Mouse (Mus musculus): ENCODE results near the gene Gm5901. TPM values are rescaled to one million over a fixed set of nuclear protein-coding genes. Genes with fewer than 3 reads are reported as not detected.
A peak's percentile ranks its signal among the peaks of the same experiment; 100 is the strongest.

Gm5901 gene
- total RNA-seq, 2 experiments from 2014 or later: not detected

DNA sequence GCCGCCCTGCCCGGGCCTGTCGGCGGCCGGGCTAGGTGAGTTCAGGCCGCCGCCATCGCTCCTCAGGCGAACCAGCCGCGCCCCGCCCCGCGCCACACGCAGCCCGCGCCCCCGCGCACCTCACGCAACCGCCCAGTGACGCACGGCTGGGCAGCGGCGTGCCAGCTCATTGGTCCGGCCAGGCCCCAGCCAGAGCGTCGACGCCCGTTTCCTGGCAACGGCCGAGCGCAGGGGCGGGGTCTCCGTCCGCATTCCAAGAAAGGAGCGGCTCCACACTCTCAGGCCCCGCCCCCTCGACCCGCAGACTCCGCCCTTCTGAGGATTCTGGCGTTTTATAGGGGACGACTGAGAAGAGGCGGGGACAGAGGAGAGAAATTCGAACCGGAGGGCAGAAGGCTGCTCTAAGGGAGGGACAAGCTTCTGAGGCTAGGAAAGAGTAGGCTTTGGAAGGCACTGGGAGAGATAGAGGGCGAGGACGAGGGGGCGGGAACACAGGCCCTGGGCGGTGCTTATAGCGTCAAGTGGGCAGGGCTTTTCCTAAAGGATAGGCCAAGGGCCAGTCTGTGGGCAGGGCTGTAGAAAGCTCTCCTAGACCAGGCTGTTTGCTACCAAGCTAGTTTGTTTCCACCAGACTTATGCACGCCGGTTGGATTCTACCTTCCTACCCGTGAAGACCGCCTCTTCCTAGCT lies 25.2 kb downstream of the Gm5901 start, which contains the start of gene Fam160a2:
Gene Fam160a2, minus strand, starts transcription at position 120 of the 690 bp plus-strand sequence.
- DNase-seq (ENCODE audit: low spot score in 2 of 2): peak; percentile 99
- intact Hi-C loops (cut with DNase I): loop anchor here (10.0 kb wide), 1 partner anchor 235 kb away; the partner anchor contains the start of gene Trim3

GRCm38 (mm10) chr7:105404268-105404667 lies 29.4 kb downstream of the Gm5901 start, which contains the start of gene Cnga4:
Gene Cnga4 (plus strand): TSS chr7:105404568.
- intact Hi-C loops (cut with DNase I): loop anchor here (10.0 kb wide), 1 partner anchor 231 kb away; the partner anchor contains the start of gene Trim3
- no peak for DNase-seq (ENCODE audit: low spot score in 2 of 2)

DNA sequence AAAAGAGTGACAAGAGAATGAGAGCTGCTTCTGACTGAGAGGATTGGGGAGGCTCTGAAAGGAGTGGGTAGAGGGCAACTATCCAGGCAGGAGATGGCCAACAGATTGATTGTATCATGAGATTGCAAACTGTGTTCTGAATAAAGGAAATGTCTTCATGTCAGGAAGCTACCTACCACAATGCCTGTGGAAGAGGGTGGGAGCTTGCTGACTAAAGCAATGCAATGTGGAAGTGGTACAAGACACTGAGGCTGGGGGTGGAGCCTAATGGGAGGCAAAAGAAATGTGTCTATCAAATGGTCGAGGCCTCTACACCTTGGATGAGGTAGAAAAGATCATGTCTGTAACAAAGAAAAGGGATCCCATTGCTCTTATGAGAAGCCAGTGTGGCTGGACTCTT lies 31.5 kb downstream of the Gm5901 start:
- no peak for DNase-seq (ENCODE audit: low spot score in 2 of 2)

DNA sequence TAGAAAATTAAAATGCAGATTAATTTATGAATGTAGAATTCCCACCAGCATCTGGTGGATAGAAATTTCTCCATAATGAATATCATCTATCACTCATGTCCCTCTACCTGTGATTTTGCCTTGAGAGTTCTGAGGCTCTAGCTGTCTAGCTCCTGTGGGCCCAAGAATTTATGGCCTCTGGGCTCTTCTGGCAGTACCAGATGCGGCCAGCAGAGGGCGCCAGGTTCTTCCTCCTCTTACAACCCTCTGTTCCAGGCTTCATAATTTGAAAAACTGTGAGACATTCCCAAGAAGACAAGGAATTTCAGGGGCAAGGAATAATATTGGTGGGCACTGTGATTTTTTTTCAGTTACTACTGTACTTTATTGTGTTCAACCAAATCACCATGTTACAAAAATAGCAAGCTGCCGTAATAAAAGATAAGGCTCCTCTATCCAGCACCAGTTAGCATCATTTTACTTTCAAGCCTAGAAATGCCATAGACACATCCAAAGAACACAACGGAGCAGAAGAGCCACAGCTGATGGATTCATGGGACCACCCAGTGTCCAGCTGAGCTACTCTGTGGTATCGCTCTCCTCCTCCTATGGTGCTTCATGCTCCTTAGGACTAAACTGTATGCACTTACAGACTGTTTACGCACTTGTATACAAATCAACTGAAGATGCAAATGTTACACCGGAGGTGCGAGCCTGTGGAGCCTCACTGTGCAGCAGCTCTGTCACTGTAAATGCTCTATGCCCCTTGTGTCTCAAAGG lies 37.2 kb downstream of the Gm5901 start:
- intact Hi-C loops (cut with DNase I): loop anchor here (2.0 to 5.0 kb wide), 2 partner anchors 63 to 105 kb away; no protein-coding TSS in a partner anchor
- peak; percentile 77 to 84 for DNase-seq (ENCODE audit: low spot score in 2 of 2)

More for the DNA sequence above, 31.5 kb downstream of the Gm5901 start:
- intact Hi-C loops (cut with DNase I): loop anchor here (10.0 kb wide), 1 partner anchor 228 kb away; the partner anchor contains the start of gene Trim3

GRCm38 (mm10) chr7:105414385-105414784 lies 39.5 kb downstream of the Gm5901 start:
- peak; percentile 55 to 60 for DNase-seq (ENCODE audit: low spot score in 2 of 2)
- intact Hi-C loops (cut with DNase I): loop anchor here (5.0 kb wide), 1 partner anchor 103 kb away; no protein-coding TSS in a partner anchor

DNA sequence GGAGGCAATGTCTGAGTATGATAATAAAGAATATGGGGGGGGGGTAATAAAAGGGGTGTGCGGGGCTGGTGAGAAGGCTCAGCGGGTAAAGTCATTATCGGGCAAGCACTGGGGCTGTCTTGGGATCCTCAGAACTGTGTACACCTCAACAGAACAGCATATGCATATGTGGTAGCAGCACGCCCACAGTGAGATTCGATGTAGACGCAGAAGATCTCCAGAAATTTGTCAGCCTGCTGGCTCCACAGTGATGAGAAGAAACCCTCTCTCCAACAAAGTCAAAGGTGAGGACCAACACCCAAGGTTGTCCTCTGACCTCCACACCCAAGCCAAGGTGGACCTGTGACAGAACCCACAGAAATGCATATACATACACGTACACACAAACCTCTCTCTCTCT lies 41.7 kb downstream of the Gm5901 start:
- intact Hi-C loops (cut with DNase I): no loop called here
- DNase-seq (ENCODE audit: low spot score in 2 of 2): peak in 1 of 2 experiments; percentile 19

DNA sequence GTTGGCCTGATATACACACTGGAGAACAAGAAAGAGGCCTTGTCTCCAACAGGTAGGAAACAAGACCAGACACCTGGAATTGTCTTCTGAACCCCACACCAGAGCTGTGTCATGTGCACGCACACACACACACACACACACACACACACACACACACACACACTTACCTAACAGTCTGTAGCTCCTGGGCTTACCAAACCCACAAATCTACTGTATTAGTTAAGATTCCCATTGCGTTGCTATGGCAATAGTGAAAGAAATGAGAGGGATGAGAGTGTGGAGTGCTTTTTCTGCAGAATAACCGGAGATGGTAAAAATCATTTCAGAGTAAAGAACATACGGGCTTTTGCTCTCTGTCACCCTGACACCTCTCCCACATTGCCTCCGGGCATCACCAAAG lies 43.3 kb downstream of the Gm5901 start:
- intact Hi-C loops (cut with DNase I): no loop called here
- DNase-seq (ENCODE audit: low spot score in 2 of 2): peak in 1 of 2 experiments; percentile 4

DNA sequence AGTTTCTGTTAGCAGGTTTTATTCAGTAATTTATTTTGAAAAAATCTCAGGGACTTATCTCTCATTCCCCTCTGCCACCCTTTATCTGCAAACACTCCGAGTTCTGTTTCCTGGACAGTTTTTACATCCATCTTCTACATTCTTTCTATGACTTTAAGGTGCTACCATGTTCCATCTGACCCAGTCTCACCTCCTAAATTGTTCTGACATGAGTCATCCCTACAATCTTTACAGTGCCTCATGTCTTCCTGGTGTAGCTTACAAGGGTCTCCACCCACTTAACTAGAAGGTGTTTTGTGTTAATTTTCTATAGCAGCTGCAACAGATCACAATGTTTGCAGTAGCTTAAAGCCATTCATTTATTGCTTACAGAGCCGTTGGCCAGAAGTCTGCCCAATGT lies 46.1 kb downstream of the Gm5901 start:
- no peak for DNase-seq (ENCODE audit: low spot score in 2 of 2)
- intact Hi-C loops (cut with DNase I): no loop called here

GRCm38 (mm10) chr7:105424368-105424767 lies 49.5 kb downstream of the Gm5901 start:
- intact Hi-C loops (cut with DNase I): no loop called here
- no peak for DNase-seq (ENCODE audit: low spot score in 2 of 2)

GRCm38 (mm10) chr7:105425424-105426043 lies 50.7 kb downstream of the Gm5901 start, which contains the start of gene Cckbr:
Gene Cckbr (plus strand): TSS chr7:105425731.
- peak; percentile 63 to 70 for DNase-seq (ENCODE audit: low spot score in 2 of 2)
- intact Hi-C loops (cut with DNase I): loop anchor here (5.0 kb wide), 1 partner anchor 42 kb away; no protein-coding TSS in a partner anchor

GRCm38 (mm10) chr7:105426051-105426450 lies 51.2 kb downstream of the Gm5901 start:
- DNase-seq (ENCODE audit: low spot score in 2 of 2): no peak
- intact Hi-C loops (cut with DNase I): loop anchor here (5.0 kb wide), 1 partner anchor 41 kb away; no protein-coding TSS in a partner anchor

Other genes starting within 250 kb of the Gm5901 start
- gene Olfr683, start 228.0 kb upstream of the Gm5901 start, total RNA-seq (2021): not detected
- gene Olfr684, start 211.4 kb upstream of the Gm5901 start, total RNA-seq (2021): not detected
- gene Olfr685, start 189.0 kb upstream of the Gm5901 start, total RNA-seq (2021): not detected
- gene Olfr686, start 167.6 kb upstream of the Gm5901 start, total RNA-seq (2021): not detected
- gene Olfr688, start 86.9 kb upstream of the Gm5901 start, total RNA-seq (2021): not detected
- gene Olfr689, start 63.9 kb upstream of the Gm5901 start, total RNA-seq (2021): not detected
- gene Olfr690, start 40.9 kb upstream of the Gm5901 start, total RNA-seq (2021): 1 to 10 TPM in 1 of 2 experiments, under 1 TPM in 1; 0.27 to 1.7 TPM
- gene Olfr691, start 32.8 kb upstream of the Gm5901 start, total RNA-seq (2021): under 1 TPM; 0.72 to 0.91 TPM
- not detected for gene Olfr692, start 6.8 kb upstream of the Gm5901 start, total RNA-seq (2021)
- 10 to 100 TPM; 77.0 to 83.9 TPM for gene Fam160a2, start 25.0 kb downstream of the Gm5901 start, total RNA-seq (2021)
- gene Cnga4, start 29.5 kb downstream of the Gm5901 start, total RNA-seq (2021): 1 to 10 TPM; 1.0 to 1.3 TPM
- gene Cckbr, start 50.7 kb downstream of the Gm5901 start, total RNA-seq (2021): 10 to 100 TPM; 63.2 to 64.3 TPM
- gene Cavin3, start 107.3 kb downstream of the Gm5901 start, total RNA-seq (2021): 10 to 100 TPM; 17.6 to 21.0 TPM
- 100 to 1,000 TPM in 1 of 2 experiments, 10 to 100 TPM in 1; 97.4 to 114 TPM for gene Smpd1, start 179.3 kb downstream of the Gm5901 start, total RNA-seq (2021)
- gene Apbb1, start 206.6 kb downstream of the Gm5901 start, total RNA-seq (2021): 100 to 1,000 TPM; 437 to 517 TPM
- under 1 TPM; 0.42 to 0.79 TPM for gene Hpx, start 225.1 kb downstream of the Gm5901 start, total RNA-seq (2021)

Measured in left cerebral cortex, postnatal 36 days (tissue).